Mouse (Mus musculus) spleen, postnatal 14 days (tissue): ENCODE results near the gene Commd3.

Source experiments
- DNase-seq, 2 experiments: peaks; one replicate each; pipeline ENCODE4 v3.0.0; 2021 to 2022; ENCODE audit warnings: low spot score in 2 of 2

The Commd3 gene

DNA sequence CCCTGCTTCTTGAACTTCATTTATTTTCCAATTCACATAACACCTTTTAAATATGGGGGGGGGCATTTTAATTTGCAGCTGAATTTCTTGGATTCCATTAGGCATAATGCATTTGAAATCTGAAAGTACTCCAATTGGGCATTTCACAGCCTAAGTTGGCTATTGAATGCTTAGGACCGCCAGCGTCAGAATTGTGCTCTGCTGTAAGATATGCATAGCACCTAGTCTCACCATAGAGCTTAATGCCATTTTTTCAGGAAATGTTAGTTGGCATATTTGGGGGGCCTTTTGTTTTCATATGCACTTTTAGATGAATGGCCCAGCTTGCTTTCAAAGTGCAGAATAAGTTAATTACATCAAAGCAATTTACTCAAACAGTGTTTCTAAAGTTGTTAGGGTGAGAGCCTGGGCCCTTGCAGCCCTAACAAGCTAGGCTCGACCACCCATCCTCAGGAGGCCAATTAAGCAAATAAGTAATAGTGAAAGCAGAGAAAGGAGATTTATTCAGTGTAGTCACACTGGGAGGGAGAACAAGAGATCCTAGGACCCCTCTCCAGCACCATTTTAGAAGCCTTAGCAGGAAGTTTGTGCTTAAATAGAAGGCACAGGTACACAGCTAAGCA is 50.1 kb downstream of the Commd3 start:
- DNase-seq: no peak

DNA sequence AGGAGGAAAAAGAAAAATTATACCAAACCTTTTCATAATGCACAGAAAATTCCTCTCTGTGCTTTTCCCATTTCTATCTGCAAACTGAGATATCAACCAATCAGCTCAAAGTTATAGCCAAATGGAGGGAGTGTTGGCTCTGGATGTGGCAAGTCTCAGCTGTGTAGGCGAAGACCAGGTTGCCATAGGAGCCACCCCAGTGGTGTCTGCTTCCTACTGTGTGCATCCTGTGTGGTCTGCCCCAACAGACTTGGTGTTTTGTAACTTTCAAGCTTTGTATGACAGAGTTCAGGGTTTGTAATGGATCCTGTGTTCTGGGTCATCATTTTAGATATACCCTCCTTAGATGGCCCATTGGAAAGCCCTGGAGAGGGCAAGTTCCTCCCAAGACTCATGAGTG is 52.3 kb downstream of the Commd3 start:
- no peak for DNase-seq
